Mouse (Mus musculus): Measurements from ENCODE around the gene Mavs.

- TF ChIP-seq CTCF (IDR thresholded peaks at IDR 0.05; ENCODE audit: control insufficient read depth, insufficient read depth, low read length): no peak
- no peak for TF ChIP-seq POLR2A (IDR thresholded peaks at IDR 0.05; ENCODE audit: borderline replicate concordance, control insufficient read depth, low read depth, low read length)
These were observed 46.3 kb upstream of the Mavs start for GRCm38 (mm10) chr2:131187602-131187922.

All from bone marrow, adult 2 months (tissue).